Mouse (Mus musculus) embryonic facial prominence, embryonic 15.5 days (tissue): Measurements from ENCODE around the gene Dgka. TPM values are rescaled to one million over a fixed set of nuclear protein-coding genes. Genes with fewer than 3 reads are reported as not detected.

ENCODE experiments used
- ATAC-seq: fragments of 200-750 bp; cut with Nextera tagmentation; 2 replicates; pipeline ENCODE4 v1.8.0; 2017; ENCODE audit warnings: low read depth, moderate TSS enrichment; ENCODE audit not compliant: insufficient number of reproducible peaks, low FRiP score, low TSS enrichment
- H3K27ac ChIP-seq: fragments of 300-500 bp; sonication (generic); replicated peaks from 2 replicates; pipeline ENCODE4 v1.5.1; 2015; ENCODE audit warnings: mild to moderate bottlenecking, inconsistent platforms
- H3K27me3 ChIP-seq: fragments of 300-500 bp; sonication (generic); 2 replicates; pipeline ENCODE4 v1.6.1; 2015; ENCODE audit warnings: inconsistent platforms
- H3K36me3 ChIP-seq: fragments of 300-500 bp; sonication (generic); 2 replicates; pipeline ENCODE4 v1.6.1; 2015; ENCODE audit warnings: mild to moderate bottlenecking, inconsistent platforms
- H3K4me1 ChIP-seq: fragments of 300-500 bp; sonication (generic); 2 replicates; pipeline ENCODE4 v1.6.1; 2015; ENCODE audit warnings: inconsistent platforms
- H3K4me2 ChIP-seq: fragments of 300-500 bp; sonication (generic); replicated peaks from 2 replicates; pipeline ENCODE4 v1.6.1; 2015; ENCODE audit warnings: mild to moderate bottlenecking, inconsistent platforms
- H3K4me3 ChIP-seq: fragments of 300-500 bp; sonication (generic); replicated peaks from 2 replicates; pipeline ENCODE4 v1.5.1; 2015; ENCODE audit warnings: mild to moderate bottlenecking, inconsistent platforms
- H3K9ac ChIP-seq: fragments of 300-500 bp; sonication (generic); 2 replicates; pipeline ENCODE4 v1.6.1; 2015; ENCODE audit warnings: inconsistent platforms
- H3K9me3 ChIP-seq: fragments of 300-500 bp; sonication (generic); replicated peaks from 2 replicates; pipeline ENCODE4 v1.6.1; 2016; ENCODE audit warnings: inconsistent platforms
- WGBS: fragments of 180-500 bp; shearing (Covaris S2); methylation state at CpG from one replicate; pipeline ENCODE4 v1.1.7; 2015; 5-methylcytosine and 5-hydroxymethylcytosine counted together
- polyA plus RNA-seq: library from polyadenylated mRNA; unstranded; fragments of >200 nt; fragmentation: Nextera tagmentation; extraction: Ambion mirVana; gene quantifications from 2 replicates; pipeline ENCODE4 v1.2.1, GENCODE M21; 2015

Dgka gene
- polyA plus RNA-seq, 1 experiment from 2014 or later: 26.5 TPM

DNA sequence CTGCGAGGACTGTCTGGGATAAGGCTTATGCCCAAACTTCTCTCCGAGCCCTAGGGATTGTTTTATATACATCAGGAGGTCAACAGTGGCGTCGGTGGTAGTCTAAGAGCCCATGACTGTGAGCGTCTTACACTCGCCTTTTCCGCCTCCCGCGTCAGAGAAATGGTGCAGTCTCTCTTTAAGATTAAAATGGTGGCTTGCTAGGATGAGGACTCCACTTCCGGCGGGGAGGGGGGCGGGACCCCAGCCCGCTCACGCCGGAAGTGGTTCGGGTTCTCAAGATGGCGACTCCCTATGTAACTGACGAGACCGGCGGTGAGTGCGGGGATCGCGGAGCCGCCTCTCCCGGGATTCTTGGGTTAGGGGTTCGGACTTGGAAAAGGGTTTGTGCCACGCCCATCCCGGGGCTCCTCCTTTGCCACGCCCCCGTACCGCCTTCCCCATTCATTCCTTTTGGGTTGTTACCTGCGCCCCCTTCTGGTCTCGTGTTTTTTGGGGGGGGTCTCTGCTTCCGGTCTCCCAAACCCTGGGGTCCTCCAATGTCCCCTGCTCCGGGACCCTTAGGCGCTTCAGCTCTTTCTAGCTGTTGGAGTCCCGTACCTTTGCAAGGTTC, 3.7 kb upstream of the Dgka start:
- H3K36me3 ChIP-seq: 0 out of 2 replicates have a peak, but pooled peaks cover 2% of the 10 kb centered on the region
- peak overlapping the region; percentile 97 for H3K27ac ChIP-seq
- peak overlapping the region; percentile 84 for H3K4me2 ChIP-seq
- H3K9ac ChIP-seq: peak overlapping the region; percentile 77
- H3K9me3 ChIP-seq: no peaks in the 10 kb centered on the region
- WGBS: under 1% methylated on average over 37 of the region's 37 CpGs
- H3K27me3 ChIP-seq: no peaks in the 10 kb centered on the region
- H3K4me1 ChIP-seq: peaks cover 30% of the 10 kb centered on the region
- peak overlapping the region; percentile 66 for H3K4me3 ChIP-seq
- ATAC-seq: peak; percentile 84

DNA sequence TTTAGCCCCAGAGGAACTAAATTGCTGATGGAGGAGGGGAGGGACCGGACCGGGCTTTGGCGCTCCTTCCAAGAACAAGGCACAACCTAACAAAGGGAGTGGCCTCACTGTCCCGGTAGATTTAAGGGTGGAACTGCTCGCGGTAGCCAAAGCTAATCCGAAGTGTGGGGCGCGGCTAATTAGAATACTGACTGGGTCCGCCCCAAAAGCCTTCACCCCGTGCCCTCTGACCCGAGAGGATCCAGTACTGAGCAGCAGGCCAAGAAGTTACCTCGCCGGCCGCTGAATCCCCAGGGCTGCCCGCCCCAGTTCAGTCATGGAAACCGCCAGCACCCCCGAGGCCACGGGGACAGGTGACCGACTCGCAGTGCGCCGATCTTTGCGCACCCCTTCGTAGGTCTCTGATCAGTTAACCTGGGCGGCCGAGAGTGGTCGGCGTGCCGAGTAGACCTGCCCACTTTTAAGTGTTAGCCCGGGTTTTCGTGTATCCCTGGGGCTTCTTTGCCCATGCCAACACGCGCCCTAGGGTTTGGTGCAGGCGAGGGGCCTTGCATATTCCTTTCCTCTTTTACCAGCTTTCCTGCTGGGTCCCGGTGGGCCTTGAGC, 3.1 kb upstream of the Dgka start, which contains the start of gene Pym1:
Gene Pym1 (plus strand): TSS at position 244 of the 606 bp plus-strand sequence.
- no peaks in the 10 kb centered on the region for H3K36me3 ChIP-seq
- under 1% methylated on average over 36 of the region's 36 CpGs for WGBS

DNA sequence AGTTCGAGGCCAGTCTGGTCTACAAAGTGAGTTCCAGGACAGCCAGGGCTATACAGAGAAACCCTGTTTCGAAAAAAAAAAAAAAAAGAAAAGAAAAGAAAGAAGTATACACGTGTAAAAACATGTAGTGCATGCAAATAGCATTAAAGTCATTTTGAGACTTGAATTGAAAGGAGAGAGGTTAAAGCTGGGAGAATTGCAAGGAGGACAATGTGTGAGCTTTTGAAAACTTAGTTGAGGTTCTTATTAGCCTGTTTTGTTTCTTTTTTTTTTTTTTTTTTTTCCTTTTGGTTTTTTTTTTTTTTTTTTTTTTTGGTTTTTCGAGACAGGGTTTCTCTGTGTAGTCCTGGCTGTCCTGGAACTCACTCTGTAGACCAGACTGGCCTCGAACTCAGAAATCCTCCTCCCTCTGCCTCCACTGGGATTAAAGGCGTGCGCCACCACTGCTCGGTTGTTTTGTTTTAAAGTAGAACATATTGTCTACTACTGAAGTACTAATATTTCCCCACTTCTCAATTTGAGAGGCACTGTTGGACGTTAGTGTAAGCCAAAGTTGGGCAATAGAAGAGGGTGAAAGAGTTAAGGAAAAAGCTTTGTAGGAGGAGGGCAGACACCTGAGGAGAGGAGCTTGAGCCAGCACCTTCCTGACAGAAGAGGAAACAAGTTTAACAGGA, 2.5 kb upstream of the Dgka start:
- WGBS: 31% methylated on average over 9 of the region's 9 CpGs
- Histone ChIP-seq H3K27me3 (no peaks in the 10 kb centered on the region), H3K4me3 (peak overlapping the region; percentile 66), H3K4me2 (peak overlapping the region; percentile 84), H3K9me3 (no peaks in the 10 kb centered on the region), H3K4me1 (peaks cover 34% of the 10 kb centered on the region), H3K27ac (peak overlapping the region; percentile 97), H3K9ac (peak overlapping the region; percentile 77; the same call in 1 of the 2 replicates), H3K36me3 (no peaks in the 10 kb centered on the region)
- ATAC-seq: no peak

More for the DNA sequence above, 3.1 kb upstream of the Dgka start, which contains the start of gene Pym1:
- Histone ChIP-seq H3K4me2 (peak within 1 kb of the TSS; percentile 84), H3K27ac (peak within 1 kb of the TSS; percentile 97), H3K9me3 (no peaks in the 10 kb centered on the region), H3K4me1 (peaks cover 31% of the 10 kb centered on the region), H3K4me3 (peak within 1 kb of the TSS; percentile 66), H3K9ac (peak within 1 kb of the TSS; percentile 77), H3K27me3 (no peaks in the 10 kb centered on the region)
- peak; percentile 67 for ATAC-seq

DNA sequence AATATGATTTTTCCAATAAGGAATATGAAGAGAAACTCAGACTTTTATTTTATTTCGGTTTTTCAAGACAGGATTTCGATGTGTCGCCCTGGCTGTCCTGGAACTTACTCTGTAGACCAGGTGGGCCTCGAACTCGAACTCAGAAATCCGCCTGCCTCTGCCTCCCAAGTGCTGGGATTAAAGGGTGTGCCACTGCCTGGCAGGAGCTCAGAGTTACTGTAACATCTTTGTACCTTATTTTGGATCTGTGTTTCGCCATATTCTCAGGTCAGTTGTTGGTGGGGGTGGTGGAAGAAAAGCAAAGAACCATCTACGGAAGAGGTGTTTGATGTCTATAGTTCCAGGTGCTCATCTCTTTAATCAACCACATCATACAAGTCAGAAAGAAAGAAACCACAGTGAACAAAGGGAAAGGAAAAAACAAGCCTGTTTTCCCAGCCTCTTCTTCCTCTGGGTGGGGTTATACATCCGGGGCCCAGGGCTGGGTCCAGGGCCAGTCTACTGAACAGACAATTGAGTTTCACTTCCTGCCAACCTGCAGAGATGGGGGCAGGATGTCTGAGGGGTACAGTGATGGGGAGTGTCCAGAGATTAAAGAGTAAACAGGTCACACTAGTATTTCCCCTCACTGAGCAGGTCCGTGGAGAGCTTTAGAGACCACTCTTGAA, 1.4 kb upstream of the Dgka start:
- Histone ChIP-seq H3K4me3 (no peak overlapping the region), H3K9me3 (no peaks in the 10 kb centered on the region), H3K4me1 (peaks cover 34% of the 10 kb centered on the region), H3K9ac (no peak overlapping the region), H3K36me3 (no peaks in the 10 kb centered on the region), H3K4me2 (no peak overlapping the region), H3K27ac (no peak overlapping the region), H3K27me3 (no peaks in the 10 kb centered on the region)
- WGBS: 86% methylated on average over 10 of the region's 10 CpGs
- ATAC-seq: no peak

DNA sequence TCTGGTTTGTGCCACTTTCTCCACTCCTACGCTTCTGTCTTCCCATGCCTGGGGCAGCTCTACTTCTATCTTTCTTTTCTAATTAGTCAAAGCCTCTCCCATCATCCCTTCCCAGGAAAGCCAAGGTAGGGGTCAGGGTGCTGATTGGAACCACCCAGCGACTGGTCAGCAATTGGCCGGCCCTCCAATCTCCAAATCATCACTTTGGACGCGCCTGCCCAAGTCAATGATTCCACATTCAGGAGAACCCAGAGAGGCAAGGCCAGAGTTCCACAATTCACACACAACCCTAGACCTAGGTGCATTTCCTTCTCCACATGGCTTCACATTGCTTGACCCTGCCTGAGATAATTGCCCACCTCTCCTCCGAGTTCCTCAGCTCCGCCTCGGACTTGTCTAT, 444 bp downstream of the Dgka start:
- WGBS: 22% methylated on average over 8 of the region's 8 CpGs
- no peak for ATAC-seq

DNA sequence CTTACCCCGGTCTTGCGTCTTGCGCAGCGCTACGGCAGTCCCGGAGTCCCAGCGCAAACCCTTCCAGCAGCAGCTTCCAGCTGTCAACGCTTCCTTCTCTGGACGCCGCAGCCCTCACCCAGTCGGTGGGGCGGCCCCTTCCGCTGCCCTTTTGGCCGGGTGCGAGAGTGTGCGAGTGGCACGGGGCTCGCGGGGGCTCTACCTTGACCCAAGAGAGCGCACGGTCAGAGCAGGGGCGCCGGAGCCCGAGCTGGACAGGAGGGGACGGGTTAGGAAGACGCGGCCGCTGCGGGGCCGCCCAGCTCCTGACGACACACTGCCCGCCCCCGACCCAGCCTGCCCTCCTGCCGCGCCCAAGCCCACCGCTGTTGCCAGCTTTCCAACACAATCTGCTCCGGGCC, 864 bp downstream of the Dgka start:
- Histone ChIP-seq H3K27ac (peak overlapping the region; percentile 86), H3K9ac (peak overlapping the region; percentile 72), H3K9me3 (no peaks in the 10 kb centered on the region), H3K4me3 (peak overlapping the region; percentile 70), H3K36me3 (no peaks in the 10 kb centered on the region), H3K27me3 (no peaks in the 10 kb centered on the region), H3K4me2 (peak overlapping the region; percentile 79), H3K4me1 (peaks cover 19% of the 10 kb centered on the region)
- under 1% methylated on average over 36 of the region's 37 CpGs for WGBS
- ATAC-seq: peak; percentile 71

More for the DNA sequence above, 444 bp downstream of the Dgka start:
- Histone ChIP-seq H3K27me3 (no peaks in the 10 kb centered on the region), H3K4me2 (peak overlapping the region; percentile 79), H3K27ac (peak overlapping the region; percentile 86), H3K9me3 (no peaks in the 10 kb centered on the region), H3K4me1 (peaks cover 21% of the 10 kb centered on the region), H3K4me3 (peak overlapping the region; percentile 70), H3K9ac (peak overlapping the region; percentile 72), H3K36me3 (no peaks in the 10 kb centered on the region)

DNA sequence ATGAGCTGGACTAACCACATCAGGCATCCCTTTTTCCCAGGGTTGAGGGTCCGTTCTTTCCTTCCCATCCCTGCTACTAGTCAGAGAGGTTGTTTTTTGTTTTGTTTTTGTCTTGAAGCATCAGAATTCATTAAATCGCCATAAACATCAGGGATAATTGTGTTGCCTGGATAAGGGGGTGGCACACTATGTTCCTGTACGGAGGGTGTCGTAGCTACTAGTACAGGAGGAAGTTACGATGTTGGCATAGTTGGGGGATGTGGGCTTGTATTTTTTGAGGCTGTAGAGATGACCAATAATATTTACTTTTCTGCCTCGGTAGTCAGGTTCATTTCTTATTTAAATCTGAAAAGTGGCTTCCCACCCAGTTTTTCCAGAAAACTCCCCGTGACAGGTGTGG, 1.4 kb downstream of the Dgka start:
- no peak for ATAC-seq
- H3K27me3 ChIP-seq: no peaks in the 10 kb centered on the region
- H3K9ac ChIP-seq: peak overlapping the region; percentile 72
- peak overlapping the region; percentile 70 for H3K4me3 ChIP-seq
- no peaks in the 10 kb centered on the region for H3K9me3 ChIP-seq
- peak overlapping the region; percentile 86 for H3K27ac ChIP-seq
- peaks cover 19% of the 10 kb centered on the region for H3K4me1 ChIP-seq
- H3K36me3 ChIP-seq: no peaks in the 10 kb centered on the region
- 7% methylated on average over 7 of the region's 7 CpGs for WGBS
- peak overlapping the region; percentile 79 for H3K4me2 ChIP-seq

DNA sequence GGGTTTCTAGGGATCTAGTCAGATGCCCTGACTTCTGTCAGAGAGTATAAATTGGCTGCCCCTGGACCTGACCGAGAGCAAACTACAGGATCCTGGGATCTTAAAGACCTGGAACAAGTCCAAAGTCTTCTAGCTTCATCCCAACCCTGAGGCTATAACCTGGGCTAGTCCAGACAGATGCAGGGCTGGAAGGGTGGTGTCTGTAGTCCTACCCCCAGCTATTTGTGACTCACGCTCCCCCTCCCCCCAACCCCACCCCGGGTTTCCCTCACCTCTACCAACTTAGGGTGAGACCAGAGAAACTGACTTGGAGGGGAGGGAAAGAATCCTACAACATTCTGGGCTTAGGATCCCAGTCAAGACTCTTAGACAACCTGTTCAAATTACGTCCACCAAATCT, 2.0 kb downstream of the Dgka start:
- Histone ChIP-seq H3K36me3 (no peaks in the 10 kb centered on the region), H3K27ac (peak overlapping the region; percentile 86), H3K4me2 (peak overlapping the region; percentile 79), H3K4me1 (peaks cover 20% of the 10 kb centered on the region), H3K4me3 (peak overlapping the region; percentile 70), H3K9ac (no peak overlapping the region), H3K9me3 (no peaks in the 10 kb centered on the region), H3K27me3 (no peaks in the 10 kb centered on the region)
- 41% methylated on average over 4 of the region's 4 CpGs for WGBS
- ATAC-seq: no peak

DNA sequence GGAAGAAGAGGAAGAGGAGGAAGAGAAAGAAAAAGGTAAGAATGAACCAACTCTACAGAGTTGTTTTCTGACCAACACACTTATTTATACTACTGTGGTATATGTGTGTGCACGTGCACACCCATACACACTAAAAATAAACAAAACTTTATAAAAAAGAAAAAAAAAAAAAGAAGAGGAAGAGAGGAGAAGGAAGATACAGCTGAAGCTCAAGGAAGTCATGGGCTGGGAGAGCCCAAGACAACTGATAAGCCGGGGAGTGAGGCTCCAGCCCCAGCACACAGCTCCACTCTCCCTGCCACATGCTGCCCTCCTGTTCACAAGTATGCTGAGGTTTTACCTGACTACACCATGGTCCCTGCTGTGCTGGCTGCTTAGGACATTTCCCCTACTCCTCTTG, 4.4 kb downstream of the Dgka start:
- Histone ChIP-seq H3K27me3 (no peaks in the 10 kb centered on the region), H3K4me2 (no peak overlapping the region), H3K36me3 (peaks cover 3% of the 10 kb centered on the region; the same call in 1 of the 2 replicates), H3K9ac (no peak overlapping the region), H3K9me3 (no peaks in the 10 kb centered on the region), H3K4me3 (no peak overlapping the region), H3K27ac (no peak overlapping the region), H3K4me1 (peaks cover 20% of the 10 kb centered on the region)
- ATAC-seq: no peak
- 68% methylated on average over 2 of the region's 2 CpGs for WGBS

DNA sequence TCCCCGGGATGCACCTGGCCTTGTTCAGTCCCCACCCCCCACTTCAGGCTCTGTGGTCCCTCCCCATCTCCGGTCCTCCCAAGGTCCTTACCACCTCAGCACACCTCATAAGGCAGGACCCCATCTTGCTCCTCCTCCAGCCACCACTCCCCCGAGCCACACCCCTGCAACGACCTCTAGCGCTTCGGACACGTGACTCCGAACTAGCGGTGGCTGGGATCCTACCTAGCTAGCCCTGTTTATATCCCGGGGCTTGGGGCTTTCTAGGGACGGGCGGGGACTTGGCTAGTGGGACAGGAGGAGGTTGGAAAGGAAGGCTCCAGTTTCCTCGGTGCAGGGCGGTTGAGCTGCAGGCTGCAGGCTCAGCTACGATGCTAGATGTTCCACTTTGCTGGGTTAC, 7.2 kb downstream of the Dgka start:
- Histone ChIP-seq H3K27ac (no peak overlapping the region), H3K9ac (no peak overlapping the region), H3K4me2 (peak overlapping the region; percentile 34), H3K4me3 (no peak overlapping the region), H3K4me1 (peaks cover 4% of the 10 kb centered on the region; the same call in 1 of the 2 replicates), H3K27me3 (no peaks in the 10 kb centered on the region), H3K9me3 (no peaks in the 10 kb centered on the region), H3K36me3 (peaks cover 24% of the 10 kb centered on the region)
- WGBS: 4% methylated on average over 15 of the region's 15 CpGs
- ATAC-seq: 0 out of 2 replicates have a peak, but pooled peaks have one; percentile 11

DNA sequence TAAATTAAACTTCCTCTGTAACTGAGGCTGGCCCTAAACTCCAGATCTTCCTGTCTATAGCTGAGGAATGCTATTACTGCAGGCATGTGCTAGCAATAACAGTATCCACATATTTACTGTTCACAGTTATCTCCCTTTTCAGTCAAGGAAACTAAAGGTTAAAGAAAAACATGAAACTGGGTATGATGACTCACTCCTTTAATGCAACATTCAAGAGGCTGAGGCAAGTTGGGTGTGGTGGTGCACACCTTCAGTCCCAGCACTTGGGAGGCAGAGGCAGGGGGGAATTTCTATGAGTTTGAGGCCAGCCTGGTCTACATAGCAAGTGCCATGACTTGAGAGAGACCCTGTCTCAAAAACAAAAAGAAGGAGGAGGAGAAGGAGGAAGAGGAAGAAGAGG, 12.7 kb downstream of the Dgka start:
- Histone ChIP-seq H3K36me3 (peaks cover 55% of the 10 kb centered on the region), H3K4me3 (no peak overlapping the region), H3K27ac (no peak overlapping the region), H3K9me3 (no peaks in the 10 kb centered on the region), H3K9ac (no peak overlapping the region), H3K27me3 (no peaks in the 10 kb centered on the region), H3K4me2 (no peak overlapping the region), H3K4me1 (peaks cover 3% of the 10 kb centered on the region; the same call in 1 of the 2 replicates)
- ATAC-seq: no peak
